Mouse (Mus musculus) embryonic facial prominence, embryonic 15.5 days (tissue): ENCODE measurements around the gene Ttc32. TPM values are rescaled to one million over a fixed set of nuclear protein-coding genes. Genes with fewer than 3 reads are reported as not detected.

Experiments used
- ATAC-seq: fragments of 200-750 bp; cut with Nextera tagmentation; 2 replicates; pipeline ENCODE4 v1.8.0; 2017; ENCODE audit warnings: low read depth, moderate TSS enrichment; ENCODE audit not compliant: insufficient number of reproducible peaks, low FRiP score, low TSS enrichment
- H3K27ac ChIP-seq: fragments of 300-500 bp; sonication (generic); replicated peaks from 2 replicates; pipeline ENCODE4 v1.5.1; 2015; ENCODE audit warnings: mild to moderate bottlenecking, inconsistent platforms
- H3K27me3 ChIP-seq: fragments of 300-500 bp; sonication (generic); 2 replicates; pipeline ENCODE4 v1.6.1; 2015; ENCODE audit warnings: inconsistent platforms
- H3K36me3 ChIP-seq: fragments of 300-500 bp; sonication (generic); 2 replicates; pipeline ENCODE4 v1.6.1; 2015; ENCODE audit warnings: mild to moderate bottlenecking, inconsistent platforms
- H3K4me1 ChIP-seq: fragments of 300-500 bp; sonication (generic); 2 replicates; pipeline ENCODE4 v1.6.1; 2015; ENCODE audit warnings: inconsistent platforms
- H3K4me2 ChIP-seq: fragments of 300-500 bp; sonication (generic); replicated peaks from 2 replicates; pipeline ENCODE4 v1.6.1; 2015; ENCODE audit warnings: mild to moderate bottlenecking, inconsistent platforms
- H3K4me3 ChIP-seq: fragments of 300-500 bp; sonication (generic); replicated peaks from 2 replicates; pipeline ENCODE4 v1.5.1; 2015; ENCODE audit warnings: mild to moderate bottlenecking, inconsistent platforms
- H3K9ac ChIP-seq: fragments of 300-500 bp; sonication (generic); 2 replicates; pipeline ENCODE4 v1.6.1; 2015; ENCODE audit warnings: inconsistent platforms
- H3K9me3 ChIP-seq: fragments of 300-500 bp; sonication (generic); replicated peaks from 2 replicates; pipeline ENCODE4 v1.6.1; 2016; ENCODE audit warnings: inconsistent platforms
- WGBS: fragments of 180-500 bp; shearing (Covaris S2); methylation state at CpG from one replicate; pipeline ENCODE4 v1.1.7; 2015; 5-methylcytosine and 5-hydroxymethylcytosine counted together
- polyA plus RNA-seq: library from polyadenylated mRNA; unstranded; fragments of >200 nt; fragmentation: Nextera tagmentation; extraction: Ambion mirVana; gene quantifications from 2 replicates; pipeline ENCODE4 v1.2.1, GENCODE M21; 2015

Gene Ttc32
- polyA plus RNA-seq, 1 experiment from 2014 or later: 14.4 TPM

GRCm38 (mm10) chr12:9071493-9071892, 41.7 kb downstream of the Ttc32 start:
- H3K9me3 ChIP-seq: no peaks in the 10 kb centered on the region
- H3K36me3 ChIP-seq: no peaks in the 10 kb centered on the region
- WGBS: 30% methylated on average over 4 of the region's 4 CpGs
- peak; percentile 29; the same call in 1 of the 2 replicates for ATAC-seq
- H3K9ac ChIP-seq: no peak overlapping the region
- H3K27ac ChIP-seq: no peak overlapping the region
- no peak overlapping the region for H3K4me2 ChIP-seq
- no peaks in the 10 kb centered on the region for H3K27me3 ChIP-seq
- H3K4me1 ChIP-seq: peaks cover 6% of the 10 kb centered on the region; the same call in 1 of the 2 replicates
- no peak overlapping the region for H3K4me3 ChIP-seq

DNA sequence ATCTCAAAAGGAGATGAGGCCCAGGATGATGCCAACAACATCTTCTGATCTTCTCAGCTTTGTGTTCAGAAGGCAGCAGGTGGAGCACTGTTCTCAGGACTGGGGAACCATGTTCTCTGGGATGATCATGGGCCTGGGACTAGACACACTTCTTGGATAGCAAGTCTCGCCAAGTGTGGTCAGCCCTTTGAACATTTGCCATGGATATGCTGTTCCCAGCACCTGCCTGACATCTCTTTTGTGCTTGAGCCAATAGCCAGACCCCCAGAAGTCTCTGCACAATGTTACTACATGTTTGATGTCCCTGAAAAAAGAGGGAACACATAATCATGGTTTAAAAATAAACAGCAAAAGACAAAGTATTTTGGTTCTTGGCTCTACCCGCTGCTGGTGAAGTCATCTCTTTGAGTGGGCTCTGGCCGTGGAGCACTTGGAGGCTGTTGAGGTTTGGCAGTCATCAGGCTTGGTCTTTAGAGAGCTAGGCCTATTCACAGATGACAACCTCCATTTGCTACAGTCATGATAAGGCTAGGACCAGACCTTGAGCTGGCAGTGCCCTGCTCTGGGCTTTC, 47.8 kb downstream of the Ttc32 start:
- WGBS: 87% methylated on average over 3 of the region's 3 CpGs
- Histone ChIP-seq H3K27ac (no peak overlapping the region), H3K9ac (no peak overlapping the region), H3K4me3 (no peak overlapping the region), H3K27me3 (no peaks in the 10 kb centered on the region), H3K4me1 (no peaks in the 10 kb centered on the region), H3K4me2 (no peak overlapping the region), H3K9me3 (no peaks in the 10 kb centered on the region), H3K36me3 (no peaks in the 10 kb centered on the region)
- ATAC-seq: no peak

DNA sequence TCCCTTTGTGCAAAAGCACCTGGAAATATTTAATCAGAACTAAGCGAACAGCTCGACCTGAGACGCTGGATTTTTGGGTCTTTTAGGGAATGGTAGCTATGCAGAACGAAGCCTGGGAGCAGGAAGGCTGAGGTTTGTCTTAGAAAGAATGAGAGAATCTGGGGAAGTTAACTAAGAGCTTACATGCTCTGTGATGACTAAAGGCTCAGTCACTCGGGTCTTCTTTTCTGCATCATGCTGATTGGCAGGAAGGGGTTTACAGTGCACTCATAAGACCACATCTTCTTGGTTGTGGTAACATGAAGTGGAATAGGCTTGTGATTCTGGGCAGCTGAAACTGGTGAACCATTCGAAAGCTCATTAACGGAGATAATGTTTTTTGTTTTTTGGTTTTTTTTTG, 60.4 kb downstream of the Ttc32 start:
- H3K4me3 ChIP-seq: no peak overlapping the region
- H3K27ac ChIP-seq: no peak overlapping the region
- H3K4me2 ChIP-seq: no peak overlapping the region
- H3K36me3 ChIP-seq: no peaks in the 10 kb centered on the region
- H3K4me1 ChIP-seq: no peaks in the 10 kb centered on the region
- ATAC-seq: no peak
- no peak overlapping the region for H3K9ac ChIP-seq
- no peaks in the 10 kb centered on the region for H3K27me3 ChIP-seq
- H3K9me3 ChIP-seq: no peaks in the 10 kb centered on the region
- 49% methylated on average over 7 of the region's 7 CpGs for WGBS

Other genes starting within 250 kb of the Ttc32 start
- gene Laptm4a, start 108.3 kb upstream of the Ttc32 start, polyA plus RNA-seq: 449 and 462 TPM in 2 replicates
- 10.7 and 17.8 TPM in 2 replicates for gene Matn3, start 82.1 kb upstream of the Ttc32 start, polyA plus RNA-seq
- gene Wdr35, start 56.1 kb upstream of the Ttc32 start, polyA plus RNA-seq: 20.1 and 22.4 TPM in 2 replicates